15 mouse cellular contexts compared by ENCODE assay signal in genomic region chr12:29698541-29698940, GRCm38 (mm10).
DNase-seq lines count a peak whose midpoint lies in the region; ATAC-seq and TF ChIP-seq lines count a peak whose summit lies in the region.
"Had no signal": no experiment of that assay in that cellular context is flagged by ENCODE, and none has a peak within 500 bp of the region (broad histone marks: within the 10 kb centered on the region; RNA-seq: fewer than 3 reads in every experiment).

No protein-coding gene starts in this region.

- H3K4me3 ChIP-seq in gastrocnemius, adult 2 months, result no peak overlapping the region
- H3K4me3 ChIP-seq in forebrain, embryonic 16.5 days (replicated peaks; ENCODE audit: low read length), result no peak overlapping the region
- no peak overlapping the region for H3K4me3 ChIP-seq in midbrain, embryonic 11.5 days (ENCODE audit: low read depth, low read length)
- H3K4me3 ChIP-seq in neural tube, embryonic 14.5 days (ENCODE audit: low read depth, low read length), result no peak overlapping the region
- H3K4me3 ChIP-seq: limb, embryonic 15.5 days; myocyte had no signal

- no peaks in the 10 kb centered on the region for H3K9me3 ChIP-seq in forebrain, embryonic 16.5 days (ENCODE audit: control insufficient read depth, low read length)
- no peaks in the 10 kb centered on the region for H3K9me3 ChIP-seq in midbrain, embryonic 11.5 days (ENCODE audit: control insufficient read depth, low read length)
- no peaks in the 10 kb centered on the region for H3K9me3 ChIP-seq in neural tube, embryonic 14.5 days (ENCODE audit: control insufficient read depth, low read length)
- H3K9me3 ChIP-seq: limb, embryonic 15.5 days had no signal

- intact Hi-C loops in gastrocnemius, adult 2 months (cut with DNase I), result loop anchor here (5.0 kb wide), 1 partner anchor 64 kb away; no protein-coding TSS in a partner anchor

- no peaks in the 10 kb centered on the region for H3K36me3 ChIP-seq in forebrain, embryonic 16.5 days (ENCODE audit: control insufficient read depth, insufficient read depth)
- no peaks in the 10 kb centered on the region for H3K36me3 ChIP-seq in midbrain, embryonic 11.5 days (ENCODE audit: control insufficient read depth, insufficient read depth, low read length)
- H3K36me3 ChIP-seq in neural tube, embryonic 14.5 days (ENCODE audit: control insufficient read depth, insufficient read depth, low read length), result no peaks in the 10 kb centered on the region
- H3K36me3 ChIP-seq: limb, embryonic 15.5 days had no signal

- H3K4me2 ChIP-seq in forebrain, embryonic 16.5 days (ENCODE audit: low read length), result no peak overlapping the region; the same call in 1 of the 2 replicates
- H3K4me2 ChIP-seq in midbrain, embryonic 11.5 days, result no peak overlapping the region
- no peak overlapping the region for H3K4me2 ChIP-seq in neural tube, embryonic 14.5 days (ENCODE audit: low read depth, low read length)
- H3K4me2 ChIP-seq: limb, embryonic 15.5 days had no signal

- ATAC-seq in forebrain, embryonic 16.5 days, result peak; percentile 2; the same call in 1 of the 2 replicates
- ATAC-seq in midbrain, embryonic 11.5 days (ENCODE audit: low FRiP score), result 0 out of 2 replicates have a peak, but pooled peaks have one; percentile 12
- ATAC-seq in neural tube, embryonic 14.5 days (ENCODE audit: low read depth), result peak; percentile 38

- TF ChIP-seq CTCF in gastrocnemius, adult 2 months (IDR thresholded peaks at IDR 0.05), result no peak

- H3K27ac ChIP-seq in gastrocnemius, adult 2 months, result peak overlapping the region; percentile 38
- peak overlapping the region; percentile 93 for H3K27ac ChIP-seq in forebrain, embryonic 16.5 days (ENCODE audit: low read length)
- H3K27ac ChIP-seq in midbrain, embryonic 11.5 days (ENCODE audit: low read depth, low read length), result peak overlapping the region; percentile 51
- H3K27ac ChIP-seq in neural tube, embryonic 14.5 days (ENCODE audit: low read depth, low read length), result peak overlapping the region; percentile 89
- H3K27ac ChIP-seq: limb, embryonic 15.5 days; macrophage; stomach, postnatal 0 days had no signal

- H3K4me1 ChIP-seq in forebrain, embryonic 16.5 days (replicated peaks; ENCODE audit: control insufficient read depth, insufficient read depth, low read length), result peaks cover 80% of the 10 kb centered on the region
- H3K4me1 ChIP-seq in midbrain, embryonic 11.5 days (ENCODE audit: control insufficient read depth, insufficient read depth, low read length), result peaks cover 44% of the 10 kb centered on the region
- peaks cover 69% of the 10 kb centered on the region for H3K4me1 ChIP-seq in neural tube, embryonic 14.5 days (ENCODE audit: control insufficient read depth, insufficient read depth, low read length)

- 4% methylated on average over 3 of the region's 3 CpGs for WGBS in forebrain, embryonic 16.5 days
- 18% methylated on average over 3 of the region's 3 CpGs for WGBS in midbrain, embryonic 11.5 days
- WGBS in neural tube, embryonic 14.5 days, result 24% methylated on average over 3 of the region's 3 CpGs

- H3K9ac ChIP-seq in forebrain, embryonic 16.5 days (replicated peaks; ENCODE audit: low read depth, low read length), result no peak overlapping the region
- H3K9ac ChIP-seq in midbrain, embryonic 11.5 days (ENCODE audit: low read length), result no peak overlapping the region
- H3K9ac ChIP-seq in neural tube, embryonic 14.5 days (replicated peaks; ENCODE audit: low read depth, low read length), result no peak overlapping the region
- H3K9ac ChIP-seq: limb, embryonic 15.5 days had no signal

- DNase-seq in gastrocnemius, adult 2 months, result no peak
- DNase-seq in gastrocnemius, postnatal 4 days (ENCODE audit: low spot score in 2 of 2), result no peak
- peak; percentile 84 for DNase-seq in midbrain, embryonic 11.5 days (ENCODE audit: low spot score, missing footprints)
- no peak for DNase-seq in B cell, adult 2 months
- no peak for DNase-seq in thymus, postnatal 0 days (ENCODE audit: low spot score)
- DNase-seq in urinary bladder, postnatal 36 days (ENCODE audit: low spot score in 2 of 2), result no peak
- DNase-seq: kidney, adult 9 months; spleen, adult 18-20 months; thymus, postnatal 4 days had no signal

- H3K27me3 ChIP-seq in forebrain, embryonic 16.5 days (replicated peaks; ENCODE audit: control insufficient read depth, insufficient read depth, low read length), result no peaks in the 10 kb centered on the region
- H3K27me3 ChIP-seq in midbrain, embryonic 11.5 days (ENCODE audit: control insufficient read depth, insufficient read depth, low read length), result peaks cover 6% of the 10 kb centered on the region; the same call in 1 of the 2 replicates
- no peaks in the 10 kb centered on the region for H3K27me3 ChIP-seq in neural tube, embryonic 14.5 days (ENCODE audit: control insufficient read depth, insufficient read depth, low read length)
- H3K27me3 ChIP-seq: limb, embryonic 15.5 days had no signal

Comparison
In these comparisons a context has a peak if more than half of its experiments do, and no peak if none do; other contexts are left out.
1. H3K27ac ChIP-seq: peak in every context shown above with its lines; median percentile 93 in forebrain, embryonic 16.5 days; 89 in neural tube, embryonic 14.5 days; 51 in midbrain, embryonic 11.5 days; 38 in gastrocnemius, adult 2 months.